Mouse (Mus musculus): ENCODE measurements around the gene Gm49337. TPM values are rescaled to one million over a fixed set of nuclear protein-coding genes. Genes with fewer than 3 reads are reported as not detected.

Gm49337 gene
- polyA plus RNA-seq (2014; fragmentation: Nextera tagmentation; extraction: Ambion mirVana) = not detected in 2 replicates

DNA sequence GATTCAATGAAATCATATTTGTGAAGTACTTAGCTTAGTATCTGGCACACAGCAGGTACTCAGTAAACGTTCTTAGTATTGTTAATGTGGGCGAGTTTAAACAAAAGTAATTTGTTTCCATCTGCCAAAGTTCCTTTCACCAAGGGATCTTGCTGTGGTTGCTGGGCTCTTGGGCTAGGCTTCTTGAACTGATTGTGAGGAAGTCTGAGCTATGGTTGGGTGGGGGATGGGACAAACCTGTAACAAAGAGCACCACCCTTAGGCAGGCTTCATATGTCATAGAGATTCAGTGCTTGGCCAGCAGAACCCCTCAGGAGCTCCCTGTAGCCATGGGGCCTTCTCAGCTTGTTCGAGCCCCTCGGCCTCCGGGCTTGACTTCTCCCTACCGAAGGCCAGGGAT lies at the start of gene Gm49337, which contains the start of gene 1700042G07Rik:
TSS of gene Gm49337 (plus strand) at position 313 of the 400 bp plus-strand sequence.
TSS of gene 1700042G07Rik (plus strand) at position 301 of the 400 bp plus-strand sequence.
- no peak for ATAC-seq (replicated peaks; ENCODE audit: insufficient number of reproducible peaks, low FRiP score, low TSS enrichment)
- Histone ChIP-seq H3K27ac (ENCODE audit: low read depth, low read length) (peak within 1 kb of the TSS; percentile 86), H3K4me2 (no peak within 1 kb of the TSS), H3K4me1 (ENCODE audit: control insufficient read depth, insufficient read depth, low read length) (peaks cover 34% of the 10 kb centered on the region), H3K36me3 (ENCODE audit: control insufficient read depth, insufficient read depth, low read length) (no peaks in the 10 kb centered on the region), H3K9ac (ENCODE audit: low read depth, low read length) (no peak within 1 kb of the TSS), H3K27me3 (ENCODE audit: control insufficient read depth, insufficient read depth, low read length) (no peaks in the 10 kb centered on the region), H3K4me3 (ENCODE audit: low read depth, low read length) (no peak within 1 kb of the TSS), H3K9me3 (replicated peaks; ENCODE audit: control insufficient read depth, low read length) (no peaks in the 10 kb centered on the region)
- 85% methylated on average over 6 of the region's 6 CpGs for WGBS (ENCODE audit: insufficient replicate concordance)

DNA sequence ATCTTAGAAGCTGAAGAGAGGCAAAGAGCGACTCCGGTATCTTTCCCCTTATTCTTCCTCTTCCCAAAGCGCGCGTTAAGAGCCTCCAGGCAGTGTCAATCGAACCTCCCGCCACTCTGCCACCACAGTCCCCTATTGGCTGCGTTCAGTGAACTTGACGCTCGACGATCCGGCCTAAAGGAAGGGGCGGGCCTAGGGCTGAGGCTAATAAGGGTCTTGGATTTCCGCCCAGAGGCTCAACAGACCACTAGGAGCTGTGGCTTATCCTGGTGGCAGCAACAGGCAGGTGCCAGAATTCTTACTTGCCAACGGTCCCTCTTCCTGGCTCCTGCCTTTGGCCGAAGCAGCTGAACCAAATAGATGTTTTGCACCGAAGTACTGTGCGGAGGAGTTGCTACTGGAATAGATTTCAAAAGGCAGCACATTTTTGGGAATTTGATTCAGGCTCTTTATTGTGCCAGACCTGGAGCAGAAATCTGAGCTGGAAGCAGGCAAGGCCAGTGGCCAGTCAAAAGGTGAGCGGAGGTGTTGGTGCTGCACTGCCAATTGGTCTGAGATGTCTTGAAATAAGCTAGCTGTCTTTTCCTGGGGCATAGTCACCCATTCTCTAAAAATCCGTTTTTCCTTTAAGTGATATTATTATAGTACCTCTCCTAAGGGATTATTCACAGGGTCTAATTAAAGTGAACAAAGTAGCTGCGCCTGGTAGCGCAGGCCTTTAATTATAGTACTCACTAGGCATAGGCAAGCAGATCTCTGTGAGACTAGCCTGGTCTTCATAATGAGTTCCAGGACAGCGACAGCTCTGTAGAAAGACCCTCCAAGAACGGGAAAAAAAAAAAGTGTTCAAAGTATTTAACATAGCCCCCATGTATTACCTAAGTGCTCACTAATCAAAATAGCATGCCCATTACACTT lies 49.3 kb upstream of the Gm49337 start, which contains the start of the genes Rad54l and Pomgnt1:
TSS of gene Rad54l (minus strand) at position 89 of the 918 bp plus-strand sequence.
TSS of gene Pomgnt1 (plus strand) at position 239 of the 918 bp plus-strand sequence.
- Histone ChIP-seq H3K27me3 (ENCODE audit: control insufficient read depth, insufficient read depth, low read length) (no peaks in the 10 kb centered on the region), H3K9ac (ENCODE audit: low read depth, low read length) (peak within 1 kb of the TSS; percentile 71), H3K36me3 (ENCODE audit: control insufficient read depth, insufficient read depth, low read length) (no peaks in the 10 kb centered on the region), H3K9me3 (replicated peaks; ENCODE audit: control insufficient read depth, low read length) (no peaks in the 10 kb centered on the region), H3K27ac (ENCODE audit: low read depth, low read length) (peak within 1 kb of the TSS; percentile 71; the same call in 1 of the 2 replicates), H3K4me3 (ENCODE audit: low read depth, low read length) (peak within 1 kb of the TSS; percentile 65), H3K4me1 (ENCODE audit: control insufficient read depth, insufficient read depth, low read length) (0 out of 2 replicates have a peak, but pooled peaks cover 5% of the 10 kb centered on the region), H3K4me2 (peak within 1 kb of the TSS; percentile 80)
- peak; percentile 92 for ATAC-seq (replicated peaks; ENCODE audit: insufficient number of reproducible peaks, low FRiP score, low TSS enrichment)
- 8% methylated on average over 24 of the region's 24 CpGs for WGBS (ENCODE audit: insufficient replicate concordance)

DNA sequence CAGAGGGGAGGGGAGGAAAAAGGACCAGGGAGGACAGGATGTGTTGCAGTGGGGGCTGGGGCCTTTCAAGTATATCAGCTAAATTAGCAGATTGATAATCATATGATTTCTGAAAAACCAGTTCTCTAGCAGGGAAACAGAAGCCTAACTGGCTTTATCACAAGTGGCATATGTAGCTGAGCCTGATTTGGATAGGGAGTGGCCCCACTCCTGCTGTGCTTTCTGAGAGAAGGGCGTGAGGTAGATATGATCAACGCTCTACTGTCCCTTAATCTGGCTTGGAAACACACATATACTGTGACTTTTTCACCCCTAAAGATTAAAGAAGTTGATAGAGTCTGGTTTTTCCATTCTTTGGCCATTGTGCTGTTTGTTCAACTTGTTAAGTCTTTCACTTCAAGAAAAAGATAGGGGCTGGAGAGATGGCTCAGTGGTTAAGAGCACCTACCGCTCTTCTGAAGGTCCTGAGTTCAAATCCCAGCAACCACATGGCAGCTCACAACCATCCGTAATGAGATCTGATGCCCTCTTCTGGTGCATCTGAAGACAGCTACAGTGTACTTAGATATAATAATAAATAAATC lies 47.3 kb upstream of the Gm49337 start:
- no peak for ATAC-seq (replicated peaks; ENCODE audit: insufficient number of reproducible peaks, low FRiP score, low TSS enrichment)
- 0 out of 2 replicates have a peak, but pooled peaks cover 5% of the 10 kb centered on the region for H3K4me1 ChIP-seq (ENCODE audit: control insufficient read depth, insufficient read depth, low read length)
- no peaks in the 10 kb centered on the region for H3K27me3 ChIP-seq (ENCODE audit: control insufficient read depth, insufficient read depth, low read length)
- no peaks in the 10 kb centered on the region for H3K36me3 ChIP-seq (ENCODE audit: control insufficient read depth, insufficient read depth, low read length)
- no peak overlapping the region for H3K27ac ChIP-seq (ENCODE audit: low read depth, low read length)
- H3K9ac ChIP-seq (ENCODE audit: low read depth, low read length) = no peak overlapping the region
- H3K9me3 ChIP-seq (replicated peaks; ENCODE audit: control insufficient read depth, low read length) = no peaks in the 10 kb centered on the region
- H3K4me2 ChIP-seq = no peak overlapping the region
- no peak overlapping the region for H3K4me3 ChIP-seq (ENCODE audit: low read depth, low read length)
- WGBS (ENCODE audit: insufficient replicate concordance) = 83% methylated on average over 4 of the region's 4 CpGs

DNA sequence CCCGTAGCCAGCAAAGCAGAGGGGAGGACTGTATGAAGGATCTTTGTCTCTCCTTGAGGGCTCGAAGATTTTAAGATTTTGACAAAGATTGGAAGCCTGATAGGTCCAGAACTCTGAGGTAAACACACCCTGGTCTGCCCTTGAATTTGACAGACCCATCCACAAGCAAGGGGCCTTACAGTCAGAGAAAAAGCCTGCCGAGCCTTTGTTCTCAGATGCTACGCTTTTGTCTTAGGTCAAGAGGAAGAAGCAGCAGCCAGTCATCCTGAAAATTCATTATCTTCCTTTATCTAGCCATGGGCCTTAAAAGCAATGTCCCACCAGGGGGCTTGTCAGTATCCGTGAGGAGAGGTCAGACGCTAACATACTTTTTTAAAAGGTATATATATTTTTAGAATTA lies 45.2 kb upstream of the Gm49337 start:
- no peak overlapping the region for H3K27ac ChIP-seq (ENCODE audit: low read depth, low read length)

DNA sequence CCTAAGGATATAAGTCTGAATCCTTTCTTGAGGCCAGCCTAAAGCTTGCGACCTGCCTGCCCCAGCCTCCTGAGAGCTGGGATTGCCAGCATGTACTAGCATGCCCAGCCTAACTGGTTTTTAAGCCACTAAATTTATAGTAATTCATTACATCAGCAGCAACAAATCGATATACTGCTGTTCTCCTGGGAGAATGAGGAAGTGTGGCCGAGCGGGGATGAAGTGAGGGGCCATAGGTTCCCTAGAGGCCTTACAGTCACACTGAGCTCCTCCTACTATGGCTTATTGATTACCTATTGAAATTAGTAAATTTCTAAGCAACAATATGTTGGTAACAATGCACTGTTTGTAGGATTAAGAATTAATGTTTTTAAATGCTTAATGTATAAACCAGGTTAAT lies 40.1 kb upstream of the Gm49337 start:
- WGBS (ENCODE audit: insufficient replicate concordance) = 83% methylated on average over 4 of the region's 4 CpGs
- Histone ChIP-seq H3K27ac (ENCODE audit: low read depth, low read length) (no peak overlapping the region), H3K4me2 (no peak overlapping the region), H3K9me3 (replicated peaks; ENCODE audit: control insufficient read depth, low read length) (no peaks in the 10 kb centered on the region), H3K4me3 (ENCODE audit: low read depth, low read length) (no peak overlapping the region), H3K9ac (ENCODE audit: low read depth, low read length) (no peak overlapping the region), H3K27me3 (ENCODE audit: control insufficient read depth, insufficient read depth, low read length) (no peaks in the 10 kb centered on the region), H3K36me3 (ENCODE audit: control insufficient read depth, insufficient read depth, low read length) (no peaks in the 10 kb centered on the region), H3K4me1 (ENCODE audit: control insufficient read depth, insufficient read depth, low read length) (no peaks in the 10 kb centered on the region)
- ATAC-seq (replicated peaks; ENCODE audit: insufficient number of reproducible peaks, low FRiP score, low TSS enrichment) = no peak

More for the DNA sequence above, 45.2 kb upstream of the Gm49337 start:
- Histone ChIP-seq H3K36me3 (ENCODE audit: control insufficient read depth, insufficient read depth, low read length) (no peaks in the 10 kb centered on the region), H3K9me3 (replicated peaks; ENCODE audit: control insufficient read depth, low read length) (no peaks in the 10 kb centered on the region), H3K4me1 (ENCODE audit: control insufficient read depth, insufficient read depth, low read length) (0 out of 2 replicates have a peak, but pooled peaks cover 3% of the 10 kb centered on the region), H3K9ac (ENCODE audit: low read depth, low read length) (no peak overlapping the region), H3K27me3 (ENCODE audit: control insufficient read depth, insufficient read depth, low read length) (no peaks in the 10 kb centered on the region), H3K4me3 (ENCODE audit: low read depth, low read length) (no peak overlapping the region), H3K4me2 (no peak overlapping the region)
- 76% methylated on average over 6 of the region's 6 CpGs for WGBS (ENCODE audit: insufficient replicate concordance)
- ATAC-seq (replicated peaks; ENCODE audit: insufficient number of reproducible peaks, low FRiP score, low TSS enrichment) = no peak

DNA sequence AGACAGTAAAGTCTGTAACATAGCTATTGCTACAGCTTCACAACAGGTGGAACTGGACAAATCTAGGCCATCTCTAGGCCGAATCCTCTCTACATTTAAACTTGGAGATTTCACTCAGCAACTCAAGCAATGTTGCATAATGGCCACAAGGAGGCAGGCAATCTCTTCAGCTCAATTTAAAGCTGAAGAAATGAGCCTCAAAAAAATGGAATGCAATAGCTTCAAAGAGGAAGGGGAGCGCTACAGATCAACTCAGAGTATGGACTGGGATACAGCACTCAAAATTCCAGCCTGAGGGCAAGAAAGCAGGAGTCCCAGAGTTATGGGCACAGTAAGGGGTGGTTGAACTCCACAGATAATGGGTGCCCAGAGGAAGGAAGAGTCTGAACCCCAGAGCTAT lies 38.2 kb upstream of the Gm49337 start:
- no peak overlapping the region for H3K4me3 ChIP-seq (ENCODE audit: low read depth, low read length)
- ATAC-seq (replicated peaks; ENCODE audit: insufficient number of reproducible peaks, low FRiP score, low TSS enrichment) = no peak
- H3K9me3 ChIP-seq (replicated peaks; ENCODE audit: control insufficient read depth, low read length) = no peaks in the 10 kb centered on the region
- H3K36me3 ChIP-seq (ENCODE audit: control insufficient read depth, insufficient read depth, low read length) = no peaks in the 10 kb centered on the region
- no peak overlapping the region for H3K27ac ChIP-seq (ENCODE audit: low read depth, low read length)
- WGBS (ENCODE audit: insufficient replicate concordance) = 38% methylated on average over 2 of the region's 2 CpGs
- H3K9ac ChIP-seq (ENCODE audit: low read depth, low read length) = no peak overlapping the region
- no peaks in the 10 kb centered on the region for H3K4me1 ChIP-seq (ENCODE audit: control insufficient read depth, insufficient read depth, low read length)
- no peaks in the 10 kb centered on the region for H3K27me3 ChIP-seq (ENCODE audit: control insufficient read depth, insufficient read depth, low read length)
- no peak overlapping the region for H3K4me2 ChIP-seq

DNA sequence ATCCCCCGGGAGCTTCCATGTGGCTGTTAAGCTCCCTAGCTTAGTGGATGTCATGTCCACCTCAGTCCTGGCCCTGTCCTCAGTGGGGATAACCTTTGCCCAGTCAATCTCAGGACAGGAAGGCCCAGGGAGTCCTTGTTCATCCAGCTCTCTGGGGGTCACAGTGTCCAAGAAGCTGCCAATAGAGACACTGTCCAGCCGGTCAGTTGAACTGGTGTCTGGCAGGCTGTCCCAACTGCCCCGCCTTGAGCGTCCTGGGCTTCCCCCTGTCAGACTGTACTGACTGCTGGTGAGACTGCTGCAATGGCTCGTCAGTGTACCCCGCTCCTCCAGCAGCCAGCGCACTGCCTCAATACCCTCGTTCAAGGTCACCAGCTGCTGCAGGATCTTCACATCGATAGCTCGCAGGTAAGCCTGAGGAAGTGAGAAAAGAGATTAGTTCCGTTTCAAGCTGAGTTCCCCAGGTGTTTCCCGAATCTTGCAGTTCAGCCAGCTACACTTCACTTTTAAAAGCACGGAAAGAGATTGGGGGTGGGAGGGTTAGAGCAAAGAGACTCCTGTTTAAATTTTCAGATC lies 35.7 kb upstream of the Gm49337 start:
- no peak for ATAC-seq (replicated peaks; ENCODE audit: insufficient number of reproducible peaks, low FRiP score, low TSS enrichment)
- Histone ChIP-seq H3K4me1 (ENCODE audit: control insufficient read depth, insufficient read depth, low read length) (no peaks in the 10 kb centered on the region; the same call in 1 of the 2 replicates), H3K9me3 (replicated peaks; ENCODE audit: control insufficient read depth, low read length) (no peaks in the 10 kb centered on the region), H3K36me3 (ENCODE audit: control insufficient read depth, insufficient read depth, low read length) (no peaks in the 10 kb centered on the region), H3K27ac (ENCODE audit: low read depth, low read length) (no peak overlapping the region), H3K27me3 (ENCODE audit: control insufficient read depth, insufficient read depth, low read length) (no peaks in the 10 kb centered on the region), H3K9ac (ENCODE audit: low read depth, low read length) (peak overlapping the region; percentile 16; the same call in 1 of the 2 replicates), H3K4me3 (ENCODE audit: low read depth, low read length) (no peak overlapping the region), H3K4me2 (no peak overlapping the region)
- WGBS (ENCODE audit: insufficient replicate concordance) = 33% methylated on average over 13 of the region's 13 CpGs

DNA sequence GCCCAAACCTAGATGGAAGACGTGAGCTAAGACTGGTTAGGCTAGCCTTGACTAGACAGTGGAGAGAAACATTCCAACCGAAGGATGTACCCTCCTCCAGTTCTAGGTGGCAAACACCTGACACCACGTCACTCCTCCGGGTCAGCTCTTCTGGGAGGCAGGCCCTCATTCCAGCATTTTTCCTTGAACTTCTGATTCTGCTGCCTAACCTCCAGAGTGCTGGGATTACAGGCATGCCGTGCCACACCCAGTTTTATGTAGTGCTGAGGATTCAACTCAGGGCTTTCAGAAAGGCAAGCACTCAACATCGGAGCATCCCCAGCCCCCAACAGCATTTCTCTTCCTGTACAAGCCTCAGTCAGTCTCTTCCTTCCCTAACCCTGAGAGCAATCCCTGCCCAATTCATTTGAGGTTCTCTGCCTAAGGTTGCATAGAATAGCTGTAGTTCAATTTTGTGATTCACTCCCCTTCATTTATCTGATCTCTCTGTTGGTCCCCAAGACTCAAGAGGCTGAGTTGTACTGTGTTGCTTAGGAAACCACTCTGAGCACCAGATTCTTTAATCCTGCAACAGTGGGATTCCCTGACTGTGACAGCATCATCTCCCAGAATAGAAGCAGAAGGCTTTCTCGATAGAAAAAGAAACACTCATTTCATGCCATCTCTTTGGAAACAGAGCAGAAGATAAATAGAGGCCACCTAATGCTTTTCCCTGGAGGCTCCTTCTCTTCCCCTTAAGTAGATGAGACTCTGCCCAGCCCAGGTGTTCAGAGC lies 32.2 kb upstream of the Gm49337 start:
- Histone ChIP-seq H3K27me3 (ENCODE audit: control insufficient read depth, insufficient read depth, low read length) (peaks cover 6% of the 10 kb centered on the region; the same call in 1 of the 2 replicates), H3K4me3 (ENCODE audit: low read depth, low read length) (no peak overlapping the region), H3K36me3 (ENCODE audit: control insufficient read depth, insufficient read depth, low read length) (no peaks in the 10 kb centered on the region), H3K9me3 (replicated peaks; ENCODE audit: control insufficient read depth, low read length) (no peaks in the 10 kb centered on the region), H3K4me1 (ENCODE audit: control insufficient read depth, insufficient read depth, low read length) (peaks cover 5% of the 10 kb centered on the region; the same call in 1 of the 2 replicates), H3K27ac (ENCODE audit: low read depth, low read length) (no peak overlapping the region), H3K9ac (ENCODE audit: low read depth, low read length) (no peak overlapping the region), H3K4me2 (no peak overlapping the region)
- ATAC-seq (replicated peaks; ENCODE audit: insufficient number of reproducible peaks, low FRiP score, low TSS enrichment) = no peak
- 71% methylated on average over 7 of the region's 7 CpGs for WGBS (ENCODE audit: insufficient replicate concordance)

Data from heart, embryonic 11.5 days (tissue).